Mouse (Mus musculus) ES-Bruce4 (cell line): Measurements from ENCODE around the gene RPS10-NUDT3. TPM values are rescaled to one million over a fixed set of nuclear protein-coding genes. Genes with fewer than 3 reads are reported as not detected.

Source experiments
- H3K27ac ChIP-seq: 2 replicates; pipeline ENCODE4 v1.5.1; 2012; ENCODE audit warnings: low read length, inconsistent platforms; ENCODE audit not compliant: insufficient read depth
- H3K27me3 ChIP-seq: 2 replicates; pipeline ENCODE4 v1.6.1; 2012; ENCODE audit warnings: mild to moderate bottlenecking, low read length, inconsistent platforms; ENCODE audit not compliant: control insufficient read depth, poor library complexity, insufficient read depth, severe bottlenecking
- H3K36me3 ChIP-seq: 2 replicates; pipeline ENCODE4 v1.6.1; 2012; ENCODE audit warnings: inconsistent platforms, mild to moderate bottlenecking, low read length, moderate library complexity; ENCODE audit not compliant: control insufficient read depth, poor library complexity, insufficient read depth, severe bottlenecking
- H3K4me1 ChIP-seq: one replicate; pipeline ENCODE4 v1.8.1; 2011; ENCODE audit warnings: low read length; ENCODE audit not compliant: control insufficient read depth, insufficient read depth
- H3K4me3 ChIP-seq: 2 replicates; pipeline ENCODE4 v1.5.1; 2011; ENCODE audit warnings: low read depth, mild to moderate bottlenecking, low read length
- H3K9ac ChIP-seq: 2 replicates; pipeline ENCODE4 v1.6.1; 2012; ENCODE audit warnings: low read depth, mild to moderate bottlenecking, inconsistent platforms; ENCODE audit not compliant: poor library complexity, severe bottlenecking
- H3K9me3 ChIP-seq: replicated peaks from 2 replicates; pipeline ENCODE4 v1.6.1; 2012; ENCODE audit warnings: mild to moderate bottlenecking, low read length, inconsistent platforms; ENCODE audit not compliant: control insufficient read depth, poor library complexity, insufficient read depth, severe bottlenecking
- CTCF ChIP-seq: IDR thresholded peaks from one replicate; pipeline ENCODE4 v1.8.1; 2011; ENCODE audit warnings: low read depth, low read length
- EP300 ChIP-seq: IDR thresholded peaks from 2 replicates; pipeline ENCODE4 v1.6.1; 2011; ENCODE audit warnings: low read depth, low read length; ENCODE audit not compliant: insufficient read depth
- POLR2A ChIP-seq: IDR thresholded peaks from one replicate; pipeline ENCODE4 v1.8.1; 2011; ENCODE audit warnings: low read length; ENCODE audit not compliant: insufficient read depth
- polyA plus RNA-seq: library from polyadenylated mRNA; stranded (reverse); fragments of >200 nt; gene quantifications from 2 replicates; pipeline ENCODE4 v1.2.4, GENCODE M21; 2011; ENCODE audit warnings: low read depth; ENCODE audit not compliant: missing spikeins, insufficient read depth, insufficient read length

Gene RPS10-NUDT3
- polyA plus RNA-seq, 1 experiment, result not detected

- H3K9me3 ChIP-seq, result no peaks in the 10 kb centered on the region
- no peak for TF ChIP-seq POLR2A
- no peak for TF ChIP-seq EP300
- TF ChIP-seq CTCF, result no peak
- peak overlapping the region; percentile 59 for H3K27ac ChIP-seq
These were observed 31.3 kb downstream of the RPS10-NUDT3 start for GRCm38 (mm10) chr17:27603522-27604234.

GRCm38 (mm10) chr17:27603036-27603435 is 32.0 kb downstream of the RPS10-NUDT3 start:
- Histone ChIP-seq H3K27ac (peak overlapping the region; percentile 59), H3K4me1 (peaks cover 11% of the 10 kb centered on the region), H3K4me3 (no peak overlapping the region), H3K9ac (no peak overlapping the region), H3K27me3 (no peaks in the 10 kb centered on the region), H3K9me3 (no peaks in the 10 kb centered on the region), H3K36me3 (no peaks in the 10 kb centered on the region)
- TF ChIP-seq POLR2A, result no peak
- TF ChIP-seq CTCF, result no peak
- peak; percentile 65 for TF ChIP-seq EP300

More at GRCm38 (mm10) chr17:27603522-27604234, 31.3 kb downstream of the RPS10-NUDT3 start:
- Histone ChIP-seq H3K4me1 (peaks cover 11% of the 10 kb centered on the region), H3K4me3 (no peak overlapping the region), H3K36me3 (no peaks in the 10 kb centered on the region), H3K27me3 (no peaks in the 10 kb centered on the region), H3K9ac (no peak overlapping the region)

GRCm38 (mm10) chr17:27600869-27601268 is 34.2 kb downstream of the RPS10-NUDT3 start:
- H3K9me3 ChIP-seq, result no peaks in the 10 kb centered on the region
- TF ChIP-seq POLR2A (no peak), CTCF (no peak), EP300 (no peak)
- H3K27ac ChIP-seq, result no peak overlapping the region
- no peak overlapping the region for H3K4me3 ChIP-seq
- no peaks in the 10 kb centered on the region for H3K36me3 ChIP-seq
- no peak overlapping the region for H3K9ac ChIP-seq
- peaks cover 11% of the 10 kb centered on the region for H3K4me1 ChIP-seq
- H3K27me3 ChIP-seq, result no peaks in the 10 kb centered on the region

- no peak overlapping the region for H3K27ac ChIP-seq
- no peak overlapping the region for H3K9ac ChIP-seq
- TF ChIP-seq CTCF (no peak), POLR2A (no peak), EP300 (no peak)
- no peaks in the 10 kb centered on the region for H3K9me3 ChIP-seq
- no peaks in the 10 kb centered on the region for H3K27me3 ChIP-seq
- H3K4me3 ChIP-seq, result no peak overlapping the region
- H3K4me1 ChIP-seq, result peaks cover 11% of the 10 kb centered on the region
- H3K36me3 ChIP-seq, result no peaks in the 10 kb centered on the region
These were observed 34.7 kb downstream of the RPS10-NUDT3 start for GRCm38 (mm10) chr17:27600286-27600685.

GRCm38 (mm10) chr17:27596376-27597190 is 38.4 kb downstream of the RPS10-NUDT3 start:
- Histone ChIP-seq H3K4me3 (no peak overlapping the region), H3K9ac (no peak overlapping the region), H3K27me3 (no peaks in the 10 kb centered on the region), H3K27ac (no peak overlapping the region), H3K4me1 (peaks cover 5% of the 10 kb centered on the region), H3K9me3 (no peaks in the 10 kb centered on the region), H3K36me3 (no peaks in the 10 kb centered on the region)
- TF ChIP-seq EP300, result no peak

GRCm38 (mm10) chr17:27595659-27596375 is 39.2 kb downstream of the RPS10-NUDT3 start:
- no peak overlapping the region for H3K9ac ChIP-seq
- H3K9me3 ChIP-seq, result no peaks in the 10 kb centered on the region
- TF ChIP-seq EP300, result no peak
- no peak for TF ChIP-seq POLR2A
- no peak for TF ChIP-seq CTCF
- H3K4me3 ChIP-seq, result 0 out of 2 replicates have a peak overlapping the region, but pooled peaks have one; percentile 13
- no peaks in the 10 kb centered on the region for H3K27me3 ChIP-seq
- H3K27ac ChIP-seq, result no peak overlapping the region
- peaks cover under 1% of the 10 kb centered on the region for H3K4me1 ChIP-seq
- H3K36me3 ChIP-seq, result no peaks in the 10 kb centered on the region
